Mouse (Mus musculus): ENCODE data around the gene Fth1. TPM values are rescaled to one million over a fixed set of nuclear protein-coding genes. Genes with fewer than 3 reads are reported as not detected.

Fth1 gene
- polyA plus RNA-seq, 2 experiments = 1,645 to 3,787 TPM

- ATAC-seq (ENCODE audit: insufficient read depth) (peak; percentile 33), DNase-seq (ENCODE audit: low read depth in 3 of 3, low spot score in 3 of 3) (peak in 1 of 3 experiments; percentile 62)
- TF ChIP-seq CTCF (IDR thresholded peaks at IDR 0.05; ENCODE audit: low read depth) (no peak), EP300 (IDR thresholded peaks at IDR 0.05; ENCODE audit: low read depth) (peak; percentile 56; the same call in 1 of the 2 replicates)
- 34% methylated on average over 4 of the region's 4 CpGs for WGBS (ENCODE audit: insufficient replicate concordance)
- H3K9ac ChIP-seq (replicated peaks) = peak overlapping the region; percentile 100
- H3K9me3 ChIP-seq (ENCODE audit: control insufficient read depth, low read length) = no peaks in the 10 kb centered on the region
- H3K27me3 ChIP-seq (ENCODE audit: control insufficient read depth, insufficient read depth, low read length) = no peaks in the 10 kb centered on the region
- H3K4me3 ChIP-seq (ENCODE audit: insufficient read depth in 1 of 2, low read depth in 2 of 2, low read length in 2 of 2) = peak overlapping the region; percentile 81 to 96
- H3K27ac ChIP-seq = peak overlapping the region; percentile 99
- H3K36me3 ChIP-seq (replicated peaks; ENCODE audit: control insufficient read depth, insufficient read depth, low read depth) = peaks cover 27% of the 10 kb centered on the region
- H3K4me2 ChIP-seq (ENCODE audit: low read depth) = peak overlapping the region; percentile 100
- H3K4me1 ChIP-seq (replicated peaks; ENCODE audit: control insufficient read depth in 2 of 2, insufficient read depth in 2 of 2, low read length in 1 of 2) = peaks cover 32 to 62% of the 10 kb centered on the region in 2 experiments
Measured at GRCm38 (mm10) chr19:10016151-10016550, 35.8 kb downstream of the Fth1 start.

- Histone ChIP-seq H3K27ac (peak overlapping the region; percentile 99), H3K27me3 (ENCODE audit: control insufficient read depth, insufficient read depth, low read length) (no peaks in the 10 kb centered on the region), H3K36me3 (replicated peaks; ENCODE audit: control insufficient read depth, insufficient read depth, low read depth) (peaks cover 31% of the 10 kb centered on the region), H3K4me1 (replicated peaks; ENCODE audit: control insufficient read depth in 2 of 2, insufficient read depth in 2 of 2, low read length in 1 of 2) (peaks cover 35 to 71% of the 10 kb centered on the region in 2 experiments), H3K4me2 (ENCODE audit: low read depth) (peak overlapping the region; percentile 100), H3K9ac (replicated peaks) (peak overlapping the region; percentile 100), H3K4me3 (ENCODE audit: insufficient read depth in 1 of 2, low read depth in 2 of 2, low read length in 2 of 2) (peak overlapping the region; percentile 81 to 96), H3K9me3 (ENCODE audit: control insufficient read depth, low read length) (no peaks in the 10 kb centered on the region)
- ATAC-seq (ENCODE audit: insufficient read depth) (peak; percentile 80), DNase-seq (ENCODE audit: low read depth in 3 of 3, low spot score in 3 of 3) (peak; percentile 86 to 88 (median 88))
- 4% methylated on average over 44 of the region's 44 CpGs for WGBS (ENCODE audit: insufficient replicate concordance)
- 0 out of 2 replicates have a peak, but pooled peaks have one; percentile 2 for TF ChIP-seq CTCF (IDR thresholded peaks at IDR 0.05; ENCODE audit: low read depth)
- TF ChIP-seq EP300 (IDR thresholded peaks at IDR 0.05; ENCODE audit: low read depth) = no peak
Measured at GRCm38 (mm10) chr19:10017637-10018526, 37.5 kb downstream of the Fth1 start.

- ATAC-seq (ENCODE audit: insufficient read depth) = no peak
- TF ChIP-seq EP300 (IDR thresholded peaks at IDR 0.05; ENCODE audit: low read depth) (no peak), CTCF (IDR thresholded peaks at IDR 0.05; ENCODE audit: low read depth) (no peak)
- Histone ChIP-seq H3K4me3 (ENCODE audit: insufficient read depth in 1 of 2, low read depth in 2 of 2, low read length in 2 of 2) (peak overlapping the region; percentile 61 to 96), H3K4me1 (replicated peaks; ENCODE audit: control insufficient read depth in 2 of 2, insufficient read depth in 2 of 2, low read length in 1 of 2) (peaks cover 35 to 71% of the 10 kb centered on the region in 2 experiments), H3K9me3 (ENCODE audit: control insufficient read depth, low read length) (no peaks in the 10 kb centered on the region), H3K27ac (peak overlapping the region; percentile 40), H3K36me3 (replicated peaks; ENCODE audit: control insufficient read depth, insufficient read depth, low read depth) (peaks cover 37% of the 10 kb centered on the region), H3K27me3 (ENCODE audit: control insufficient read depth, insufficient read depth, low read length) (no peaks in the 10 kb centered on the region), H3K4me2 (ENCODE audit: low read depth) (peak overlapping the region; percentile 100), H3K9ac (replicated peaks) (peak overlapping the region; percentile 69)
- no peak for DNase-seq (ENCODE audit: low read depth in 3 of 3, low spot score in 3 of 3)
- WGBS (ENCODE audit: insufficient replicate concordance) = 5% methylated on average over 3 of the region's 3 CpGs
Measured at GRCm38 (mm10) chr19:10018527-10018818, 38.1 kb downstream of the Fth1 start.

- Histone ChIP-seq H3K27ac (no peak overlapping the region), H3K27me3 (ENCODE audit: control insufficient read depth, insufficient read depth, low read length) (no peaks in the 10 kb centered on the region), H3K36me3 (replicated peaks; ENCODE audit: control insufficient read depth, insufficient read depth, low read depth) (peaks cover 45% of the 10 kb centered on the region), H3K4me3 (ENCODE audit: insufficient read depth in 1 of 2, low read depth in 2 of 2, low read length in 2 of 2) (peak overlapping the region; percentile 61 to 96), H3K9ac (replicated peaks) (peak overlapping the region; percentile 69), H3K4me1 (replicated peaks; ENCODE audit: control insufficient read depth in 2 of 2, insufficient read depth in 2 of 2, low read length in 1 of 2) (peaks cover 27 to 68% of the 10 kb centered on the region in 2 experiments), H3K9me3 (ENCODE audit: control insufficient read depth, low read length) (no peaks in the 10 kb centered on the region), H3K4me2 (ENCODE audit: low read depth) (peak overlapping the region; percentile 100)
- DNase-seq (ENCODE audit: low read depth in 3 of 3, low spot score in 3 of 3) = no peak
- ATAC-seq (ENCODE audit: insufficient read depth) = no peak
- 73% methylated on average over 4 of the region's 4 CpGs for WGBS (ENCODE audit: insufficient replicate concordance)
- no peak for TF ChIP-seq EP300 (IDR thresholded peaks at IDR 0.05; ENCODE audit: low read depth)
- no peak for TF ChIP-seq CTCF (IDR thresholded peaks at IDR 0.05; ENCODE audit: low read depth)
Measured at GRCm38 (mm10) chr19:10019214-10019760, 38.9 kb downstream of the Fth1 start.

- Histone ChIP-seq H3K9ac (replicated peaks) (no peak overlapping the region), H3K27me3 (ENCODE audit: control insufficient read depth, insufficient read depth, low read length) (no peaks in the 10 kb centered on the region), H3K36me3 (replicated peaks; ENCODE audit: control insufficient read depth, insufficient read depth, low read depth) (peaks cover 67% of the 10 kb centered on the region), H3K4me2 (ENCODE audit: low read depth) (no peak overlapping the region), H3K27ac (no peak overlapping the region), H3K9me3 (ENCODE audit: control insufficient read depth, low read length) (no peaks in the 10 kb centered on the region), H3K4me1 (replicated peaks; ENCODE audit: control insufficient read depth in 2 of 2, insufficient read depth in 2 of 2, low read length in 1 of 2) (peaks cover 24 to 64% of the 10 kb centered on the region in 2 experiments), H3K4me3 (ENCODE audit: insufficient read depth in 1 of 2, low read depth in 2 of 2, low read length in 2 of 2) (no peak overlapping the region)
- DNase-seq (ENCODE audit: low read depth in 3 of 3, low spot score in 3 of 3) (no peak), ATAC-seq (ENCODE audit: insufficient read depth) (no peak)
- 70% methylated on average over 2 of the region's 2 CpGs for WGBS (ENCODE audit: insufficient replicate concordance)
- no peak for TF ChIP-seq EP300 (IDR thresholded peaks at IDR 0.05; ENCODE audit: low read depth)
- no peak for TF ChIP-seq CTCF (IDR thresholded peaks at IDR 0.05; ENCODE audit: low read depth)
Measured at GRCm38 (mm10) chr19:10021981-10022380, 41.6 kb downstream of the Fth1 start.
